Mouse (Mus musculus): ENCODE measurements around the gene Apoh. TPM values are rescaled to one million over a fixed set of nuclear protein-coding genes. Genes with fewer than 3 reads are reported as not detected.
A peak's percentile ranks its signal among the peaks of the same experiment; 100 is the strongest.

The Apoh gene
- polyA plus RNA-seq, 1 experiment from 2014 or later = 0.14 TPM

GRCm38 (mm10) chr11:108427191-108427590, 84.0 kb downstream of the Apoh start:
- DNase-seq (ENCODE audit: low spot score) (no peak), ATAC-seq (ENCODE audit: low read depth) (no peak)
- Histone ChIP-seq H3K27ac (replicated peaks; ENCODE audit: low read depth, low read length) (no peak overlapping the region), H3K36me3 (ENCODE audit: control insufficient read depth, insufficient read depth, low read length) (no peaks in the 10 kb centered on the region), H3K27me3 (replicated peaks; ENCODE audit: control insufficient read depth, insufficient read depth, low read length) (no peaks in the 10 kb centered on the region), H3K4me1 (ENCODE audit: control insufficient read depth, insufficient read depth, low read length) (peaks cover 10% of the 10 kb centered on the region; the same call in 1 of the 2 replicates), H3K9me3 (ENCODE audit: control insufficient read depth, low read length) (no peaks in the 10 kb centered on the region), H3K4me2 (ENCODE audit: low read depth, low read length) (no peak overlapping the region), H3K4me3 (ENCODE audit: low read depth, low read length) (no peak overlapping the region), H3K9ac (ENCODE audit: low read depth, low read length) (no peak overlapping the region)
- WGBS = 54% methylated on average over 6 of the region's 6 CpGs

DNA sequence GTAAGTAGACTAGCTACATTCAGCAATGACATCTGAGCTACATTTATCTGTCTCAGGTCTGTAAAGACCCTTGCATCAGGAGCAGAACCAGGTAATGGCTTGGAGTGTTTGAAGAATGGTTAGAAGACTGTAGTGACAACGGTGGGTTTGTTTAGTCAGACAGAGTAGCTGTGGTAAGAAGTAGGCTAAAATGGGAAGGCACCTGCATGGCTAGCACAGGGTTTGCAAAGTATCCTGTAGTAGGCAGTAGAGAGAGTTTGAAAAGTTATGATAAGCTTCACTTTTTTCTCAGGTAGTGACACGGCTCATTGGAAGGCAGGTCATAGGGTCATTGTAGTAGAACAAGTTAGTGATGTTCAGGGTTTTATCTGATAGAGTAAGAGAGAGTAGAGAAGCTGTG, 85.9 kb downstream of the Apoh start:
- DNase-seq (ENCODE audit: low spot score) = no peak
- Histone ChIP-seq H3K9me3 (ENCODE audit: control insufficient read depth, low read length) (no peaks in the 10 kb centered on the region), H3K4me1 (ENCODE audit: control insufficient read depth, insufficient read depth, low read length) (peaks cover 6% of the 10 kb centered on the region; the same call in 1 of the 2 replicates), H3K27ac (replicated peaks; ENCODE audit: low read depth, low read length) (no peak overlapping the region), H3K36me3 (ENCODE audit: control insufficient read depth, insufficient read depth, low read length) (no peaks in the 10 kb centered on the region), H3K27me3 (replicated peaks; ENCODE audit: control insufficient read depth, insufficient read depth, low read length) (no peaks in the 10 kb centered on the region), H3K4me3 (ENCODE audit: low read depth, low read length) (no peak overlapping the region), H3K9ac (ENCODE audit: low read depth, low read length) (no peak overlapping the region), H3K4me2 (ENCODE audit: low read depth, low read length) (no peak overlapping the region)
- no peak for ATAC-seq (ENCODE audit: low read depth)
- 79% methylated on average over 2 of the region's 2 CpGs for WGBS

GRCm38 (mm10) chr11:108443893-108444563, 100.9 kb downstream of the Apoh start:
- Histone ChIP-seq H3K27ac (replicated peaks; ENCODE audit: low read depth, low read length) (no peak overlapping the region), H3K4me1 (ENCODE audit: control insufficient read depth, insufficient read depth, low read length) (no peaks in the 10 kb centered on the region), H3K4me2 (ENCODE audit: low read depth, low read length) (no peak overlapping the region), H3K9ac (ENCODE audit: low read depth, low read length) (no peak overlapping the region), H3K36me3 (ENCODE audit: control insufficient read depth, insufficient read depth, low read length) (0 out of 2 replicates have a peak, but pooled peaks cover 13% of the 10 kb centered on the region), H3K27me3 (replicated peaks; ENCODE audit: control insufficient read depth, insufficient read depth, low read length) (no peaks in the 10 kb centered on the region), H3K4me3 (ENCODE audit: low read depth, low read length) (no peak overlapping the region), H3K9me3 (ENCODE audit: control insufficient read depth, low read length) (no peaks in the 10 kb centered on the region)
- 80% methylated on average over 11 of the region's 11 CpGs for WGBS
- no peak for DNase-seq (ENCODE audit: low spot score)
- ATAC-seq (ENCODE audit: low read depth) = no peak

DNA sequence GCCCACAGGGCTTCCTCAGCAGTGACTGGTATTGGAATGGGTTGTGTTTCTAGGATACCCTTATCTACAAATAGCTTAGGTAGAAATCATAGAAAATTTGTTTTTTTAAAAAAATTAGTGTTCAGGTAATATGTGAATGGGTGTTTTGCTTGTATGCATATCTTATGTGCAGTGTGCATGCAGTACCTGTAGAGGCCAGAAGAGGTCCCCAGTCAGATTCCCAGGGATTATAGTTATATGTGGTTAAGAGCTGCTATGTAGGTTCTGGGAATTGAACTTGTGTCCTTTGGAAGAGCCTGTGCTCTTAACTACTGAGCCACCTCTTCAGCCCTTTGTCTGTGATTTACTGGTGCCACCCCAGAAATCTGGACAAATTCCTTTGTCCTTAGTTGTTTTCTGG, 104.0 kb downstream of the Apoh start:
- Histone ChIP-seq H3K9me3 (ENCODE audit: control insufficient read depth, low read length) (peaks cover 8% of the 10 kb centered on the region; the same call in 1 of the 2 replicates), H3K27ac (replicated peaks; ENCODE audit: low read depth, low read length) (no peak overlapping the region), H3K27me3 (replicated peaks; ENCODE audit: control insufficient read depth, insufficient read depth, low read length) (no peaks in the 10 kb centered on the region), H3K4me2 (ENCODE audit: low read depth, low read length) (no peak overlapping the region), H3K4me1 (ENCODE audit: control insufficient read depth, insufficient read depth, low read length) (no peaks in the 10 kb centered on the region), H3K36me3 (ENCODE audit: control insufficient read depth, insufficient read depth, low read length) (0 out of 2 replicates have a peak, but pooled peaks cover 10% of the 10 kb centered on the region), H3K9ac (ENCODE audit: low read depth, low read length) (no peak overlapping the region), H3K4me3 (ENCODE audit: low read depth, low read length) (no peak overlapping the region)
- no peak for DNase-seq (ENCODE audit: low spot score)
- no peak for ATAC-seq (ENCODE audit: low read depth)

- no peak overlapping the region for H3K4me2 ChIP-seq (ENCODE audit: low read depth, low read length)
- no peak overlapping the region for H3K27ac ChIP-seq (replicated peaks; ENCODE audit: low read depth, low read length)
- no peaks in the 10 kb centered on the region for H3K27me3 ChIP-seq (replicated peaks; ENCODE audit: control insufficient read depth, insufficient read depth, low read length)
- H3K9me3 ChIP-seq (ENCODE audit: control insufficient read depth, low read length) = peaks cover 10% of the 10 kb centered on the region; the same call in 1 of the 2 replicates
- ATAC-seq (ENCODE audit: low read depth) = peak; percentile 44; the same call in 1 of the 2 replicates
- no peak overlapping the region for H3K9ac ChIP-seq (ENCODE audit: low read depth, low read length)
- WGBS = 26% methylated on average over 3 of the region's 3 CpGs
- no peaks in the 10 kb centered on the region for H3K4me1 ChIP-seq (ENCODE audit: control insufficient read depth, insufficient read depth, low read length)
- peak; percentile 82 for DNase-seq (ENCODE audit: low spot score)
- 0 out of 2 replicates have a peak, but pooled peaks cover 7% of the 10 kb centered on the region for H3K36me3 ChIP-seq (ENCODE audit: control insufficient read depth, insufficient read depth, low read length)
- no peak overlapping the region for H3K4me3 ChIP-seq (ENCODE audit: low read depth, low read length)
Measured at GRCm38 (mm10) chr11:108449811-108450210, 106.7 kb downstream of the Apoh start.

DNA sequence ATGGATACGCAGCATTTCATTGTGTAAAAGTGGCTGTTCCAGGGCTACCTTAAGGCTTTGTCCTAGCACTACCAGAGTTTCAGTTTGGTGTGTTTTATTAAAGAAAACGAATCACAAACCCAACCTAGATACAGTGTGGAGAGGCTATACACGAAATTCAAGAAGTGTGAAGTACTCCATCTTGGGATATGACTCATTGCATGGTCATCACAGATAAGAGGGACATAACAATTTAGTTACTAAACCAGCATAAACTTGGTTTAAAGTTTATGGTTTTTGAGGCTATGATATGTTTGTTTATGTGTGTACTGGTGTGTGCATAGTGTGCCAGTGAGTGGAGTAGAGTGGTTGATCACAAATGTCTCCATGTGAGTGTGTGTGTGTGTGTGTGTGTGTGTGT, 116.4 kb downstream of the Apoh start:
- H3K4me1 ChIP-seq (ENCODE audit: control insufficient read depth, insufficient read depth, low read length) = no peaks in the 10 kb centered on the region
- no peak for ATAC-seq (ENCODE audit: low read depth)
- no peak overlapping the region for H3K4me2 ChIP-seq (ENCODE audit: low read depth, low read length)
- no peaks in the 10 kb centered on the region for H3K9me3 ChIP-seq (ENCODE audit: control insufficient read depth, low read length)
- H3K4me3 ChIP-seq (ENCODE audit: low read depth, low read length) = no peak overlapping the region
- H3K9ac ChIP-seq (ENCODE audit: low read depth, low read length) = no peak overlapping the region
- 85% methylated on average over 3 of the region's 3 CpGs for WGBS
- H3K27ac ChIP-seq (replicated peaks; ENCODE audit: low read depth, low read length) = no peak overlapping the region
- DNase-seq (ENCODE audit: low spot score) = no peak
- no peaks in the 10 kb centered on the region for H3K27me3 ChIP-seq (replicated peaks; ENCODE audit: control insufficient read depth, insufficient read depth, low read length)
- H3K36me3 ChIP-seq (ENCODE audit: control insufficient read depth, insufficient read depth, low read length) = peaks cover 10% of the 10 kb centered on the region; the same call in 1 of the 2 replicates

Other genes with a start within 250 kb of the Apoh start
- gene Prkca, start 574 bp downstream of the Apoh start, polyA plus RNA-seq (2014; fragmentation: Nextera tagmentation; extraction: Ambion mirVana) = 12.4 and 13.5 TPM in 2 replicates
- gene Cep112, start 81.8 kb downstream of the Apoh start, polyA plus RNA-seq (2014; fragmentation: Nextera tagmentation; extraction: Ambion mirVana) = 17.4 and 18.5 TPM in 2 replicates